Mouse (Mus musculus) erythroblast, embryonic 14.5 days (primary cell): ENCODE data around the gene Cnst.

Experiments
- GATA1 ChIP-seq: IDR thresholded peaks from 2 replicates; pipeline ENCODE4 v1.6.1; 2012; ENCODE audit warnings: low read length, inconsistent platforms, mixed read lengths
- TAL1 ChIP-seq: IDR thresholded peaks from 3 replicates; pipeline ENCODE4 v1.6.1; 2012; ENCODE audit warnings: low read length, inconsistent platforms, mixed read lengths

DNA sequence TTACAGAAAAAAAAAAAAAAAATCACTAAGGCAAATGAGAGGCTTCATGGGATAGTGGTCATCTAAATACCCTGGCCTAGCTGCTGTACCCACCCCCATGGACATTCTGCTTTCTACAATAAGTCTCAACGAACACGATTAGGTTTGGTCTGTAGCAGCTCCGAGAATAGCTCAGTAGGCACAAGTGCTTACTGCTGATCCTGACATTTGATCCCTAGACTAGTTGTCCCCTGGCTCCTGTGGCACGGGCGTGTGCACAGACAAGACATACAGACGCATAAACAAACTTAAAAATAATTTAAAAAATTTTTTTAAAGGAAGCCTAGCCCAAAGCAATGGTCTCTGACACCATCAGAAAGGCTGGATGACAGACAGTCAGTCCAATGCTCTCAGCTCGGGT lies 121.3 kb downstream of the Cnst start:
- TF ChIP-seq TAL1 (no peak), GATA1 (no peak)
